Mouse (Mus musculus) heart, adult 2 months (tissue): ENCODE measurements around the gene Ccr6. TPM values are rescaled to one million over a fixed set of nuclear protein-coding genes. Genes with fewer than 3 reads are reported as not detected.
A peak's percentile ranks its signal among the peaks of the same experiment; 100 is the strongest.

ENCODE experiments used
- DNase-seq, 2 experiments: peaks; one replicate each; pipeline ENCODE4 v3.0.0; 2021
- H3K27ac ChIP-seq: fragments of 200-600 bp; 2 replicates; pipeline ENCODE4 v1.8.1; 2022
- H3K27me3 ChIP-seq: fragments of 200-500 bp; 2 replicates; pipeline ENCODE4 v1.6.1; 2012; ENCODE audit warnings: mild to moderate bottlenecking, low read length, inconsistent platforms, mixed read lengths; ENCODE audit not compliant: control insufficient read depth, insufficient read depth
- H3K36me3 ChIP-seq: fragments of 200-500 bp; 2 replicates; pipeline ENCODE4 v1.6.1; 2012; ENCODE audit warnings: low read length, inconsistent platforms; ENCODE audit not compliant: control insufficient read depth, insufficient read depth
- H3K4me1 ChIP-seq: fragments of 200-500 bp; 2 replicates; pipeline ENCODE4 v1.6.1; 2011; ENCODE audit warnings: low read length; ENCODE audit not compliant: control insufficient read depth, insufficient read depth
- H3K4me3 ChIP-seq: fragments of 200-600 bp; 2 replicates; pipeline ENCODE4 v1.8.1; 2022
- H3K79me2 ChIP-seq: fragments of 200-500 bp; replicated peaks from 2 replicates; pipeline ENCODE4 v1.6.1; 2012; ENCODE audit warnings: mild to moderate bottlenecking, inconsistent platforms, low read length, moderate library complexity, mixed read lengths; ENCODE audit not compliant: control insufficient read depth, insufficient read depth
- H3K9ac ChIP-seq: fragments of 200-500 bp; 2 replicates; pipeline ENCODE4 v1.6.1; 2012; ENCODE audit warnings: low read depth, mild to moderate bottlenecking, control low read depth, inconsistent platforms, low read length, mixed read lengths
- CTCF ChIP-seq: fragments of 200-600 bp; IDR thresholded peaks from 2 replicates; pipeline ENCODE4 v1.8.1; 2022; ENCODE audit warnings: antibody characterized with exemption, mild to moderate bottlenecking, moderate library complexity
- EP300 ChIP-seq: fragments of 200-500 bp; IDR thresholded peaks from 2 replicates; pipeline ENCODE4 v1.6.1; 2011; ENCODE audit warnings: low read depth, low read length, control low read depth; ENCODE audit not compliant: insufficient read depth
- POLR2A ChIP-seq: fragments of 200-500 bp; IDR thresholded peaks from 2 replicates; pipeline ENCODE4 v1.6.1; 2011; ENCODE audit warnings: mild to moderate bottlenecking, low read depth, low read length, control low read depth; ENCODE audit not compliant: insufficient read depth
- WGBS: fragments of 180-500 bp; shearing (Covaris S2); methylation state at CpG from one replicate; pipeline ENCODE4 v1.1.7; 2018; 5-methylcytosine and 5-hydroxymethylcytosine counted together
- intact Hi-C: fragments of 180-260 bp; cut with DNase I; formaldehyde crosslinking; loops from one replicate; pipeline ENCODE4 v1.15.1; 2025
- polyA plus RNA-seq: library from polyadenylated mRNA; depleted of rRNA; stranded (reverse); fragments of >200 nt; gene quantifications from 2 replicates; pipeline ENCODE4 v1.2.3, GENCODE M21; 2012
- total RNA-seq, 2 experiments: library from RNA; stranded (reverse); gene quantifications; 2 replicates each; pipeline ENCODE4 v1.2.3; 2021

Ccr6 gene
- total and polyA plus RNA-seq, 3 experiments = 0.62 TPM; not detected in 2

- peaks cover 4% of the 10 kb centered on the region for H3K4me1 ChIP-seq
- peaks cover 12% of the 10 kb centered on the region for H3K79me2 ChIP-seq
- peaks cover 31% of the 10 kb centered on the region for H3K36me3 ChIP-seq
- no peak overlapping the region for H3K9ac ChIP-seq
- no peak for TF ChIP-seq POLR2A
- no peak for TF ChIP-seq CTCF
- no peak for TF ChIP-seq EP300
- DNase-seq = no peak
- H3K27me3 ChIP-seq = no peaks in the 10 kb centered on the region
- WGBS = 93% methylated on average over 3 of the region's 3 CpGs
- H3K4me3 ChIP-seq = no peak overlapping the region
- no peak overlapping the region for H3K27ac ChIP-seq
- intact Hi-C loops = no loop called here
Measured at GRCm38 (mm10) chr17:8289993-8290679, 54.3 kb downstream of the Ccr6 start.

GRCm38 (mm10) chr17:8290736-8291135 is 54.9 kb downstream of the Ccr6 start:
- no peak overlapping the region for H3K9ac ChIP-seq
- H3K4me3 ChIP-seq = no peak overlapping the region
- peaks cover 30% of the 10 kb centered on the region for H3K36me3 ChIP-seq
- H3K27me3 ChIP-seq = no peaks in the 10 kb centered on the region
- TF ChIP-seq CTCF (no peak), POLR2A (no peak), EP300 (no peak)
- no peak overlapping the region for H3K27ac ChIP-seq
- intact Hi-C loops = no loop called here
- DNase-seq = no peak
- peaks cover 12% of the 10 kb centered on the region for H3K79me2 ChIP-seq
- H3K4me1 ChIP-seq = peaks cover 4% of the 10 kb centered on the region; the same call in 1 of the 2 replicates

- TF ChIP-seq CTCF = peak; percentile 37; the same call in 1 of the 2 replicates
- no peak for TF ChIP-seq EP300
- no peak for TF ChIP-seq POLR2A
- 0 out of 2 replicates have a peak, but pooled peaks cover 1% of the 10 kb centered on the region for H3K4me1 ChIP-seq
- no peaks in the 10 kb centered on the region for H3K27me3 ChIP-seq
- intact Hi-C loops = no loop called here
- H3K36me3 ChIP-seq = peaks cover 11% of the 10 kb centered on the region
- H3K9ac ChIP-seq = no peak overlapping the region
- H3K79me2 ChIP-seq = no peaks in the 10 kb centered on the region
- DNase-seq = no peak
- no peak overlapping the region for H3K4me3 ChIP-seq
- H3K27ac ChIP-seq = no peak overlapping the region
Measured at GRCm38 (mm10) chr17:8295825-8296224, 60.0 kb downstream of the Ccr6 start.

GRCm38 (mm10) chr17:8296313-8296844 is 60.5 kb downstream of the Ccr6 start:
- Histone ChIP-seq H3K9ac (no peak overlapping the region), H3K27me3 (no peaks in the 10 kb centered on the region), H3K27ac (no peak overlapping the region), H3K79me2 (no peaks in the 10 kb centered on the region), H3K4me1 (0 out of 2 replicates have a peak, but pooled peaks cover 1% of the 10 kb centered on the region), H3K36me3 (peaks cover 8% of the 10 kb centered on the region; the same call in 1 of the 2 replicates), H3K4me3 (no peak overlapping the region)
- TF ChIP-seq CTCF = no peak
- WGBS = 75% methylated on average over 9 of the region's 9 CpGs
- intact Hi-C loops = no loop called here
- DNase-seq = no peak

GRCm38 (mm10) chr17:8297746-8298145 is 61.9 kb downstream of the Ccr6 start:
- no peak for DNase-seq
- H3K27ac ChIP-seq = no peak overlapping the region
- H3K9ac ChIP-seq = no peak overlapping the region
- H3K79me2 ChIP-seq = no peaks in the 10 kb centered on the region
- WGBS = 76% methylated on average over 5 of the region's 5 CpGs
- intact Hi-C loops = no loop called here
- peaks cover 4% of the 10 kb centered on the region; the same call in 1 of the 2 replicates for H3K36me3 ChIP-seq
- TF ChIP-seq EP300 (no peak), POLR2A (no peak), CTCF (no peak)
- H3K4me1 ChIP-seq = no peaks in the 10 kb centered on the region
- H3K27me3 ChIP-seq = no peaks in the 10 kb centered on the region
- H3K4me3 ChIP-seq = no peak overlapping the region

- peaks cover 4% of the 10 kb centered on the region; the same call in 1 of the 2 replicates for H3K36me3 ChIP-seq
- intact Hi-C loops = no loop called here
- H3K4me3 ChIP-seq = no peak overlapping the region
- H3K27me3 ChIP-seq = no peaks in the 10 kb centered on the region
- 88% methylated on average over 2 of the region's 2 CpGs for WGBS
- no peaks in the 10 kb centered on the region for H3K4me1 ChIP-seq
- DNase-seq = no peak
- no peak for TF ChIP-seq EP300
- TF ChIP-seq CTCF = no peak
- no peak for TF ChIP-seq POLR2A
- no peak overlapping the region for H3K9ac ChIP-seq
- no peaks in the 10 kb centered on the region for H3K79me2 ChIP-seq
- H3K27ac ChIP-seq = no peak overlapping the region
Measured at GRCm38 (mm10) chr17:8298281-8298680, 62.4 kb downstream of the Ccr6 start.
